Mouse (Mus musculus): Measurements from ENCODE around the gene Gm3435.
"Not testable (repeated sequence)": the region's sequence is repeated elsewhere in the genome, so short reads cannot be mapped to it uniquely, and the experiment has no call there.

GRCm38 (mm10) chr17:15041175-15041729, 31.3 kb downstream of the Gm3435 start, which contains the start of the genes Ermard, Tcte3 and Gm3448:
- not testable (repeated sequence) for TF ChIP-seq CTCF (IDR thresholded peaks at IDR 0.05; ENCODE audit: control insufficient read depth, insufficient read depth, insufficient replicate concordance, low read depth, low read length); POLR2A (IDR thresholded peaks at IDR 0.05; ENCODE audit: control insufficient read depth, low read depth, low read length)
